Mouse (Mus musculus): Measurements from ENCODE around the gene Gm9945.
A peak's percentile ranks its signal among the peaks of the same experiment; 100 is the strongest.

Gm9945 gene

DNA sequence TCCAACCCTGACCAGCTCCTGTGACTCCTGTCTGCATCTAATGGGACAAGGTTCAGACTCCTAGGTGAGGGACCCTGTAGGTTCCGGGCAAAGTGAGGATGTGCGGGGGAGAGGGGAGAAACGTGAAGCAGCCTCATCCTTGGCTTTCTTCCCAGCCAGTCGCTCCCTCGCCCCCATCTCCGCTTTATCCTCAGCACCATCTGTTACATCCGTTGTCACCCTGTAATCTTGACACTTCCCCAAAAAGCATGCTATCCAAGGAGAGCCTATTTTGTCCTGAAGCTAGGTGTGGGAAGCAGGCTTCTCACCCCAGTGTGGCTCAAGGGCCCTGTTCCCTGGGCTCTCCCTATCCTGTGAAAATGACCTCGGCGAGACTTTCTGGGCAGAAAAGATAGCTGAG is 43.0 kb downstream of the Gm9945 start:
- no peak for DNase-seq (ENCODE audit: low spot score)

- no peak for DNase-seq (ENCODE audit: low spot score)
These were observed 43.8 kb downstream of the Gm9945 start for GRCm38 (mm10) chr11:53523545-53524405.

GRCm38 (mm10) chr11:53524905-53525304 is 44.9 kb downstream of the Gm9945 start:
- DNase-seq (ENCODE audit: low spot score) = no peak

DNA sequence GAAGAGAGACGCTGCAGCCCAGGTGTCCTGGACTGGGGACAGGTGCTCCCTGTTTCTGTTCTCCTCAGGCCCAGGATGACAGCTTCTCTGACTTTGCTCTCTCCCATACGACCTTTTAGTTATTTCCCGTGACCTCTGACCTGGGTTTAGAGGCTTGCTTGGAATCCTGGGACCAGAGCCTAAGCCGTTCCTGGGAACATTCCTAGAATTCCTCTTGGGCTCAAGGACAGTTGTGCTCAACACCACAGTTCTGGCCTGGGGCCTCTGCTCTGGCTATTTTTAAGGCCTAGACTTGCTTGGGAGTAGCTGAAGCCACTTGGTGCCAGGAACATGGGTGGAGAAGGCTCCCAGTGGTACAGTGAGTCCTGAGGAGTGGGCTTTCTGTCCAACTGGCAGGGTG is 45.5 kb downstream of the Gm9945 start:
- DNase-seq (ENCODE audit: low spot score) = no peak

DNA sequence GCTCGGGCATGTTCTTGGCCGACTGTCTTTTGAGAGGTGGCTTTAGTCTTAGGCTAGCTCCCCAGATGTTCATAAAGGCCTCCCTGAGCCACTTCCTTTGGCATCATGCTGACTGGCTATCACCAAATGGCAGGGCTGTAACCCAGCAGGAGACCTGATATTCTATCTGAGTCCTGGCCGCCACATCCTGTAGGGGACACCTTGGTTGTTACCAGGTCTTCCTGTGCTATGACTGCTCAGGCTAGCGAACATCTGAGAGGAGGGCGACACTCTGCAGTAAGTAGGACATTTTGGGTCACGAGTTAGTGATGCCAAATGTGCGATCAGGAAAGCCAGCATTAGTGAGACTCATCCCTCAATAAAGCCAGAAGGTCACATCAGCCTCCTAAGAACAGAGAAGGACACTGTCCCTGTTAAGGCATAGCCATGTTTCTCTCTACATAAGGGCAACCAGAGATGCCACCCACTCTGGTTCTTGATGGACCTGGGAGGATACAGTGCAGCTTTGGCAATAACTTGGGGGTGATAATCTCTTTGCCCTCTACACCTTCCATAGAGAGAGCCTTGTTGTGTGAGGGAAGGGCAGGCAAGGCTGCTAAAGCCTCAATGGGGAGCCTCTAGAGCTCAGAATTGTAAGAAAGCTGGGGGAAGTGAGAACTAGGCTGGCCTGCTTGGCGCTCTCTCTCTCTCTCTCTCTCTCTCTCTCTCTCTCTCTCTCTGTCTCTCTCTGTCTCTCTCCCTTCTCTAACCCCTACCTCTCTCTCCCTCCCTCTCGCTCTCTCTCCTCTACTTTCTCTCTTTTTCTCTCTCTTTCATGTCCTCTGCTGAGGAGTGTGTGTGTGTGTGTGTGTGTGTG is 48.7 kb downstream of the Gm9945 start:
- DNase-seq (ENCODE audit: low spot score) = no peak

DNA sequence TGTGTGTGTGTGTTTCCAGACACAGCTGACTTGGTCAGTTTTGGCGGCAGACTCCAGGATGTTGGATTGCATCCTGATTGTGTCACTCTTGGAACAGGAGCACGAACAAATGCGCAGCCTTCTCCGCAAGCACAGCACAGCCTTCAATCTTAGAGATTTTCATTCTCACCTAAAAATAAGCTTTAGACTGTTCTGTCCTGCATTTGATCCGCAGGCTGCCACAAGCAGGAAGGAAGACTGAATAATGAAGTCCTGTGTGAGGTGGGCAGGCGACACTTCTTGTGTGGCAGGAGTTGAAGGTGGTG is 49.2 kb downstream of the Gm9945 start:
- DNase-seq (ENCODE audit: low spot score) = peak; percentile 64

- no peak for DNase-seq (ENCODE audit: low spot score)
These were observed 50.0 kb downstream of the Gm9945 start for GRCm38 (mm10) chr11:53530001-53530400.

All from urinary bladder, postnatal 14 days (tissue).